Mouse (Mus musculus): ENCODE measurements at regions not wholly inside any gene's neighbourhood (a gene's known extent, or its start where the extent isn't known, plus 50 kb on each side); places are given as distances from the start of the nearest gene placed in this dataset.
A peak's percentile ranks its signal among the peaks of the same experiment; 100 is the strongest.

DNA sequence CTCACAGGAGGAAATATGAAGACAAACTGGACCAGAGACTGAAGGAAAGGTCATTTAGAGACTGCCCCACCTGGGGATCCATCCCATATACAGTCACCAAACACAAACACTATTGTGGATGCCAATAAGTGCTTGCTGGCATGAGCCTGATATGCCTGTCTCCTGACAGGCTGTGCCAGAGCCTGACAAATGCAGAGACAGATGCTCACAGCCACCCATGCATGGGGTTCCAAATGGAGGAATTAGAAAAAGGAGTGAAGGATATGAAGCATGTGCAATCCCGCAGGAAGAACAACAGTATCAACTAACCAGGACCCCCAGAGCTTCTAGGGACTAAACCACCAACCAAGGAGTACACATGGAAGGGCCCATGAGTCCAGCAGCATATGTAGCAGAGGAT lies 505.9 kb downstream of the Gm6685 start:
- no peak for DNase-seq (ENCODE audit: low read depth)

DNA sequence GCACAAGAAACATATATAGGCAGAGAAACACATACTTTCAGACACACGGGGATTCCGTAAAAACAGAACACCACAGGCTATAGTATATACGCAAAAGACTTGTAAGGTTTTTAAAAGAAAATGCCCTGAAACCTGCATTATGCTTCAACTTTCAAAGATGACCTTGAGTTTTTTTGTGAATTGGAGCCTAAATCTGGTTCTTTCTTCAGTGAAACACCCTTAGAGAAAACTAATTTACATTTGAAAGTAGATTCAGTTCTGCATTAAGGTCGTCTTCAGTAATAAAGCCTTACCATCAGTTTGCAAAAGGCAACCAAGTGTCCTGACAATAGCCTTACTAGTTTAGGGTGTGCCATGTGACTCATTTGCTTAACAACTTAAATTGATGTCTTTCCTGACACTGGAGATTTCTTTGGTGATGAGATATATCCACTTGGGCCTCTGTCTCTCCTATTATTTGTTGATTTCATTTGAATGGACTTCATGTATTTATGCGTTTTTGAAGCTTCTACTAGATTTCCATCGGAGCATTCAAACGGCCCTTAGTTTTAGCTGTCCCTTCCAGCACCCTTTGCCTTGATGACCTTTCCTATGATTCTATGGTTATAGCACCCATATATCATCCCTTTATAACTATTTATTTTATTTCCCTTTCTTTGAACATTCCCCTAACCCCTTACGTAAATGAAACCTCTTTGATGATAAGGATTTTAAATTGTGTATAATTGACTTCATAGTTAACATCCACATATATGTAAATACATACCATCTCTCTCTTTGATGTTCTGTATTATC lies 539.6 kb downstream of the Gm6685 start:
- DNase-seq (ENCODE audit: low read depth): no peak

DNA sequence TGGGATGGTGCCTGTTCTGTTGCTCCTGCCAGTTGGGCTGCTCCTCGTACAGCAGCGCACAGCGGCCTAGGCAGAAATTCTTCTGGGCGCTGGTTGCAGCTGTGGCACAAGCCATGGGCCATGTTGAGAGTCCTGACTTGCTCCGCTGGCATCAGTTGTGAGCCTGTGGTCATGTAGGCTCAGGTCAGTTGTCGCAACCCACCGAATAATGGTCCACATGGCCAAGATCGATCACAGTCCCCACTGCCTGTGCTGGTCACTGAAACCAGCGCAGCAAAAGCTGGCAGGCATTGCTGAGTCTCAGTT lies 585.8 kb downstream of the Gm6685 start:
- DNase-seq (ENCODE audit: low read depth): no peak

DNA sequence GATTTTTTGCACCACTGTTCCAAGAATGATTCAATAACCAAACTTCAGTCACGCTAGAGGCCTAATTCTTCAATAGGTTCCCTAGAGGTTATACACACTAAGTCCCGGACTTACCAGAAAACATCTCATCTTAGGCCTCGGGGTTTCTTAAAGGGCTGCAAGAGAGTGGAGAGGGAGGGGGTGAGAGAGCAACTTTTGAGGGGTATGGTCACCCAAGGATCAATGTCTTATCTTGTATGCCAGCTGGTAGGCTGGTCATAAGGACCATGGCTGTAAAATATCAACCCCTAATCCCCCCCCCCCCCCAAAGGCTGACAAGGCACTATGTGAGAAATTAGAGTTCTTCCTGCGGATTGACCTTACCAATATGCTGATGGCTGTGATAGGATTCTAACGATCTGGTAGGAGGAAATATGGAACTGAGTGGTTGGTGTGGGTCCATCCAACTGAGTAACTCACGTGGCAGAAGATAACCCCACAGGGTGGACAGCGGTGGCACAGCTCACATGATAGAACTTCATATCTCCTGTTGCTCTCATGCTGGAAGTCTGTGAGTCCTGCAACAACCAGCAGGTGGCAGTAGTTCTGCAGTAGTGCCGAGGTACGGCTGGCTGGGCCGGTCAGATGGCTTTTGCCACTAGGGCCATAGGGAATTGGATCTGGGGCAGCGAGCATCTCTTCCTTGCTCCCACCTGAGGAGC lies 586.3 kb downstream of the Gm6685 start:
- peak; percentile 9 for DNase-seq (ENCODE audit: low read depth)

- no peak for DNase-seq (ENCODE audit: low read depth)
These were observed 613.6 kb downstream of the Gm6685 start for GRCm38 (mm10) chr11:27726109-27726508.

DNA sequence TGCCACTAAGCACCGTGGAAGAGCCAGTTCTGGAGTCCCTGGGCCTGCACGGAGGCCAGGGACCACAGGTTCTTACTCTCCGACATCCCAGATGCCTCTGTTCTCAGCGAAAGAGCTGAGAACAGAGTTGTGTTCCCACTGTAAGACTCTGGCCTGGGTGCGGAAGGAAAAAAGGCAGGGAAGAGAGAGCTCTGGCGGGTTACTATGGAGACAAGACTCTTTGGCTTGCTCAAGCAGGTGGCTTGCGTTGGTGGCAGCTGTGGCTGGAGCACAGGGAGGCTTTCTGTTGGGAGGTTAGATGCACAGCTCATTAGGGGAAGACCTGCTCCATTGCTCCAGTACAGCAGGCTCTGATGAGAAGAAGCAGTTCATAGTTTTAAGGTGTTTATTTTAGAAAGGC lies 618.3 kb downstream of the Gm6685 start:
- DNase-seq (ENCODE audit: low read depth): no peak

DNA sequence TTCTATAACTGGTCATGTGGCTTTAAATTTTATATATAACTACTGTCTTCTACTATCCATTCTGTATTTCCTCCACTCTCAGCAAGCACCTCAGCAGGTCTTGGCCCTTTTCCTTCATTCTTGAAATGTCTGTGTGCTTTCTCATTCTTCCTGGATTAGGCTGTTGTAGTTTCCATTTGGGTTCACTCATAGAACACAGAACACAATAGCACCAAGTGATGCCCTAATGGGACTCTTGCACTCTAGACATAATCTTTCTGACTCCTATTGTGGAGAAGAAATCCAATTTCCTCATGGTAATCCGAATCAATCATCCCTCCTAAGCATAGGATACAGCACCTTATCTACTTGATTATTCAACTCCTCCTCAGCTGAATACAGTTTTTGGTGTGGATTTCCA lies 667.2 kb downstream of the Gm6685 start:
- no peak for DNase-seq (ENCODE audit: low read depth)
